Mouse (Mus musculus): ENCODE results near the gene Bace2.

- TF ChIP-seq CTCF (IDR thresholded peaks at IDR 0.05; ENCODE audit: insufficient read depth, low read length) (no peak), POLR2A (IDR thresholded peaks at IDR 0.05; ENCODE audit: borderline replicate concordance, extremely low read depth, low read depth, low read length) (no peak)
Observed at GRCm38 (mm10) chr16:97461271-97461670, 104.7 kb downstream of the Bace2 start.

Measured in lung, adult 2 months (tissue).